Mouse (Mus musculus) limb, embryonic 10.5 days (tissue): ENCODE data around the gene Cd247. TPM values are rescaled to one million over a fixed set of nuclear protein-coding genes. Genes with fewer than 3 reads are reported as not detected.

ENCODE experiments used
- DNase-seq: peaks from one replicate; pipeline ENCODE4 v3.0.0-alpha.2; 2017; ENCODE audit warnings: low spot score
- H3K27ac ChIP-seq: fragments of 300-500 bp; sonication (generic); 2 replicates; pipeline ENCODE4 v1.5.1; 2016; ENCODE audit warnings: mild to moderate bottlenecking
- H3K27me3 ChIP-seq: fragments of 300-500 bp; sonication (generic); 2 replicates; pipeline ENCODE4 v1.6.1; 2016; ENCODE audit warnings: low read depth, mild to moderate bottlenecking; ENCODE audit not compliant: poor library complexity, severe bottlenecking
- H3K36me3 ChIP-seq: fragments of 300-500 bp; sonication (generic); 2 replicates; pipeline ENCODE4 v1.6.1; 2016; ENCODE audit warnings: mild to moderate bottlenecking, moderate library complexity
- H3K4me1 ChIP-seq: fragments of 300-500 bp; sonication (generic); 2 replicates; pipeline ENCODE4 v1.6.1; 2016
- H3K4me3 ChIP-seq: fragments of 300-500 bp; sonication (generic); 2 replicates; pipeline ENCODE4 v1.5.1; 2016; ENCODE audit warnings: mild to moderate bottlenecking, moderate library complexity
- H3K9me3 ChIP-seq: fragments of 300-500 bp; sonication (generic); replicated peaks from 2 replicates; pipeline ENCODE4 v1.6.1; 2016; ENCODE audit warnings: mild to moderate bottlenecking
- WGBS: fragments of 180-500 bp; shearing (Covaris S2); methylation state at CpG from one replicate; pipeline ENCODE4 v1.1.7; 2016; 5-methylcytosine and 5-hydroxymethylcytosine counted together
- polyA plus RNA-seq: library from polyadenylated mRNA; unstranded; fragments of >200 nt; fragmentation: Nextera tagmentation; extraction: Ambion mirVana; gene quantifications from 2 replicates; pipeline ENCODE4 v1.2.1, GENCODE M21; 2016

Gene Cd247
- polyA plus RNA-seq, 1 experiment from 2014 or later = 1.1 TPM

DNA sequence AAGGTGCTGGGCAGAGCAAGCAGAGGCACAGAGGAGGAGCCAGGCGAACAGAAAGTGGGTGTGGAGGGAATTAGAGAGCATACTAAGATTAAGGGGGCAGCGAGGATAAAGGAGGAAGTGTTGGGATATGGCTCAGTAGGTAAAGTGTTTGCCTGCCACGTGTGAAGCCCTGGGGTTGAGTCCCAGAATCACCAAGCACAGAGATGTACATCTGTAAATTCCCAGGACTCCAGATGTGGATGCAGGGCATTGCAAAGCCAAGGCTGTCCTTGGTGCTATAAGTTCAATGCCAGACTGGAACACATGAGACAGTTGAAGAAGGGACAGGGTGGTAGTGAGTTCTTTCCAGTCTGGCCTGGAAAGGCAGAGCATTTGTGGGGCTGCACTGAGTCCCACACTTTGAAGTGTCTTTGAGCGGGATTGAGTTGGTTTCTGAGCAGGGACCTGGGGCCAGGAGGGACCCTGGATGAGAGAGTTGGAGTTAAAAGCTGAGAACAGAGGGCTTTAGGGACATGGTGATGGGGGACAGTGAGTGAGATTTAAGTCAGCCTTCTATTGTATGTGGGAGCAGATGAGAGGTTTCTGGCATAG is 64.7 kb downstream of the Cd247 start:
- H3K9me3 ChIP-seq = no peaks in the 10 kb centered on the region
- peaks cover 18% of the 10 kb centered on the region; the same call in 1 of the 2 replicates for H3K27me3 ChIP-seq
- no peak for DNase-seq

DNA sequence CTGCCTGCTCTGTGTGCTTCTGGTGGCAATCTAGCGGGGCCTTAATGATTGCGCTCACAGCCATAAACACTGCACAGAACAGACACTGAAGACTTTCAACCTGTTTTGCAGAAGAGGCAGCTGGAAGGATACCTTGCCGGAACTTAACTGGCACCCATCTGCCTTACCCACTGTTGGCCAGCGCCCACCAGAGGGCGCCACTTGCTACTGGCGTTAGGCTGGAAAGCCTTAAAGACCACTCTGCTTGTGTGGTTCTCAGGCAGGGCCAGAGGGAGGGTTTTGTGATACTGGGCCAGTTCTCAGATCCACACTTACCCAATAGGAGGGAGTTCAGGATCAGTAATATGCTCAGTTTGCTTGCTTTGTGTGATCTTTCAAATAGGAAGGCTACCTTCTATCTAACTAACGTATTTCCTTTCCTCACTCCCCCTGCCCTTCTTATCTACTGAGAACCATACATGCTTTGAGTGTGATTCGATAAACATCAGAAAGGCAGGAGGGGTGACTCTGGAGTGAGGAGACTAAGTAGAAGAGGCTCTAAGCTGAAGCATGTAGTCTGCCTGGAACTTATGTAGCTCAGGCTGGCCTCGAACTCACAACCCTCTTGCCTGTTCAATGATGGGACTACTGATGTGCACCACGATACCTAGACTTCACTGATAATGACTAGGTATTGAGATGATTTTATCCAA is 65.4 kb downstream of the Cd247 start:
- Histone ChIP-seq H3K9me3 (no peaks in the 10 kb centered on the region), H3K36me3 (no peaks in the 10 kb centered on the region), H3K4me1 (peaks cover 44% of the 10 kb centered on the region), H3K27ac (no peak overlapping the region), H3K27me3 (peaks cover 18% of the 10 kb centered on the region; the same call in 1 of the 2 replicates), H3K4me3 (no peak overlapping the region)
- DNase-seq = peak; percentile 84
- 59% methylated on average over 10 of the region's 10 CpGs for WGBS

More for the DNA sequence above, 64.7 kb downstream of the Cd247 start:
- H3K27ac ChIP-seq = peak overlapping the region; percentile 46
- WGBS = 48% methylated on average over 4 of the region's 4 CpGs
- H3K4me1 ChIP-seq = peaks cover 47% of the 10 kb centered on the region
- H3K4me3 ChIP-seq = no peak overlapping the region
- no peaks in the 10 kb centered on the region for H3K36me3 ChIP-seq

DNA sequence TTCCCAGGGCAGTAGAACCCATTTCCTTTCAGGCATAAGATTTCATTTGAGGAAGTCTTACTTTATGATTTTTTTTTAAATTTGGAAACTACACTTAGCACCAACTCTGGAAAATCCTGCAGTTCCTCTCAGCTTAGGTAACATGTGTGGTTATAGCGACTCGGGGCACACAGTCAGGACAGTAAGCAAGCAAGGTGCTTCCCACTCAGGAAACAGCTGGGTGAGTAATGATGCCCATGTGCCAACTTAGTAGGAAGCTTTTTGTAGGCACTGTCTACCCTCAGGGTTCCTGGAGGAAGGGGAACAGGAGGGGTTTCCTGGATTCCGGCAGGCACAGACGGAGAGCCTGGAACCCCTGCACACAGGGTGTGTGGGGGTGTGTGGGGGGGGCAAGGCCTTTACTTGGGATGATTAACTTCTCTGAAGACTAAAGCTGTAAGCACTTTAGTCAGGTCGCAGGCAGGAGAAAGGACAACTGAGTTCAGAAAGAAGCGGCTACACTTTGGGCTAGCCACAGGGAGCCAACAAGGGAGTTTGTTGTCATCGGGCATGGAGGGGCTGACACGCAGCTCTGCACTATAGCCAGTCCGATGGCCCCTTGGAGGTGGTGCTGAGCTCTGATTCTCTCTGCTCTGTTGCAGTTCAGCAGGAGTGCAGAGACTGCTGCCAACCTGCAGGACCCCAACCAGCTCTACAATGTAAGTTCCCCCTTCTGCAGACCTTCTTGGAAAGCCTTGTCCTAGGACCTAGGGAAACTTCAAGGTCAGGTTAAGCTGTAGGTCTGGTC is 67.5 kb downstream of the Cd247 start:
- peak; percentile 26 for DNase-seq
- Histone ChIP-seq H3K4me3 (no peak overlapping the region), H3K27ac (no peak overlapping the region), H3K9me3 (no peaks in the 10 kb centered on the region), H3K27me3 (peaks cover 9% of the 10 kb centered on the region; the same call in 1 of the 2 replicates), H3K36me3 (no peaks in the 10 kb centered on the region), H3K4me1 (peaks cover 39% of the 10 kb centered on the region)
- WGBS = 75% methylated on average over 9 of the region's 9 CpGs

DNA sequence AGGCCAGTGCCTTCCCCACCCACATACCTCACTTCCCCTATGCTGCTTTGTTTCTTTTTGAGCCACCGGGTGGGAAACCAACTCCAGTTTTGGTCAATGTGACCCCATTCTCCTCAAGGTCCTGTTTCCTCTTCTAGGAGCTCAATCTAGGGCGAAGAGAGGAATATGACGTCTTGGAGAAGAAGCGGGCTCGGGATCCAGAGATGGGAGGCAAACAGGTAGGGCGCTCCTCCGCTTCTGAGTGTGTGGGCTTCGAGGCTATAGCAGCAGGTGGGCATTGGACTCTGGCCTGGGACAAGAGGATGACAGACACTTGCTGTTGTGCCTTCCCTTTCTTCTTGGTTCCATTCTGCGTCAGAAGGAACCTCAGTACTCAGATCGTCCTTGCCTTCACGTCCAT is 68.8 kb downstream of the Cd247 start:
- DNase-seq = no peak
- H3K27ac ChIP-seq = no peak overlapping the region
- H3K4me1 ChIP-seq = peaks cover 37% of the 10 kb centered on the region
- no peaks in the 10 kb centered on the region for H3K36me3 ChIP-seq
- 93% methylated on average over 11 of the region's 11 CpGs for WGBS
- H3K4me3 ChIP-seq = no peak overlapping the region
- no peaks in the 10 kb centered on the region for H3K27me3 ChIP-seq
- no peaks in the 10 kb centered on the region for H3K9me3 ChIP-seq

DNA sequence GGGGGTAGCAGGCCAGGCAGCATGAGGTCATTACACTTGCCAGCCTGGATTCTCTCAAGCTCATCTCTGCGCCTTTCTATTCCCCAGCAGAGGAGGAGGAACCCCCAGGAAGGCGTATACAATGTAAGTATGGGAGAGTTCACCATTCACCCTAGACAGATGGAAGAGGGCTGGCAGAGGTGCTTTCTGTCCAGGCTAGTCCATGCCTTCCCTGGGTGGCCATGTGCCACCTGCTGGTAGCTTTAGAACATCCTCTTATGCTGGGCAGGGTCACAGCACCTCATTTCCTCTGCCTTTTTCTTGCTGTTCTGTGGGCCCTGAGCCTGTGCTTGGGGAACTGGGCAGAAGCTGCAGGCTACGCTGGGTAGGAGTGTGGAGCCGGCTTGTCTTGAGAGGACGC is 69.9 kb downstream of the Cd247 start:
- peaks cover 26% of the 10 kb centered on the region for H3K4me1 ChIP-seq
- no peaks in the 10 kb centered on the region for H3K36me3 ChIP-seq
- no peaks in the 10 kb centered on the region for H3K9me3 ChIP-seq
- DNase-seq = peak; percentile 33
- H3K27me3 ChIP-seq = no peaks in the 10 kb centered on the region
- no peak overlapping the region for H3K4me3 ChIP-seq
- WGBS = 84% methylated on average over 5 of the region's 5 CpGs
- H3K27ac ChIP-seq = no peak overlapping the region

DNA sequence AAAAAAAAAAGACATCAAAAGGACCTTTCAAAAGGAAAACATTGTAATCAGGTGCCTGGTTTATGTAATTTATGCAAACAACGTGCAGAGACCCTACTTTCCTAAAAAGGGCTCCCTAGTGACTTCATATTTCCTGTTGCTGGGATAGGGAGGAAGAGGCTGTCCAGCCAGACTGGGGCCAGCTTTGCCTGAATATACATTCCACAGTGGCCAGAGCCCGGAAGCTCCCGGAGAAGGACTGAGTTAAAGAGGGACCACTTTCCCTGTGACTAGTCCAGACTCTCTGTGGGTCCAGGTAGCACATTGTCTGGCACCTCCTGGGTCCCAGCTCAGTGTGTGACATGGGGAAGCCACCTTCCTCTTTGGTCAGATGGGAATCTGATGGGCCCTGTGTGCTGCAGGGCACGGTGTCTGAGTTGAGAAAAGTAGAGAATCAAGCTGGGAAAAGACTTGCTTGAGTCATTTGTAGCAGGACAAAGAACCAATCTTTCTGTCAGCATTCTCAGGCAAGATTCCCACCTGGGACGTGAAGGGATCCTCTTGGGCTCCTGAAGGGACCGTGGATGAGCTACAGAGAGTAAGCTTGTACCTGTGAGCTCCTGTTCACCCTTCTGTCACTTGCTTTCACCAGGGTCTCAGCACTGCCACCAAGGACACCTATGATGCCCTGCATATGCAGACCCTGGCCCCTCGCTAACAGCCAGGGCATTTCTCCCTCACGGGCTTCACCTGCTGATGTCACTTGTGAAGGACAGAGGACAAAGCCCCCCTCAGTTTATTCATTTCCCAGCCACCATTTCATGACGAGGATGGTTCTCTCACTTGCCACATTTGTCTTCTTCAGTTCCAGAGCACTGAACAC is 72.1 kb downstream of the Cd247 start:
- Histone ChIP-seq H3K36me3 (peaks cover 7% of the 10 kb centered on the region; the same call in 1 of the 2 replicates), H3K9me3 (no peaks in the 10 kb centered on the region), H3K27ac (peak overlapping the region; percentile 36; the same call in 1 of the 2 replicates), H3K4me1 (peaks cover 33% of the 10 kb centered on the region), H3K4me3 (no peak overlapping the region), H3K27me3 (no peaks in the 10 kb centered on the region)
- 78% methylated on average over 9 of the region's 9 CpGs for WGBS
- DNase-seq = peak; percentile 29

DNA sequence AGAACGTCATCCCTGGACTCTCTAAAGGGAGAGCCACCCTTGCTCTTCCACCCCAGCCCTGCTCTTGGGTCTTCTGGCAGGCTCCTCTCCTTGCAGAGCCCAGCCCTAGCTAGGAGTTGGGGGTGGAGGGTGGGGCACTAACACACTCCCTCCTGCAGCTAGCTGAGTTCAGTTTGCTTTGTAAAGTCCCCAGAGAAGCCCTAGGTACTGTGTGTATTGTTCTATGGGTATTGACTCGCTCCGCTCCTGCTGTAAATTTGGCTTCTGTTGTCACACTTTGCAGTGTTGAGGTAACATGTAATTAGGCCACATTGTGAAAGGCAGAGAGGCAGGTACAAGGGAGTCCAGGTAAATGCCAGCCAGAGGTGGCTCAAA is 72.7 kb downstream of the Cd247 start:
- Histone ChIP-seq H3K27me3 (no peaks in the 10 kb centered on the region), H3K4me3 (no peak overlapping the region), H3K36me3 (peaks cover 7% of the 10 kb centered on the region; the same call in 1 of the 2 replicates), H3K9me3 (no peaks in the 10 kb centered on the region), H3K4me1 (peaks cover 34% of the 10 kb centered on the region), H3K27ac (peak overlapping the region; percentile 36; the same call in 1 of the 2 replicates)
- 88% methylated on average over 3 of the region's 3 CpGs for WGBS
- DNase-seq = no peak

DNA sequence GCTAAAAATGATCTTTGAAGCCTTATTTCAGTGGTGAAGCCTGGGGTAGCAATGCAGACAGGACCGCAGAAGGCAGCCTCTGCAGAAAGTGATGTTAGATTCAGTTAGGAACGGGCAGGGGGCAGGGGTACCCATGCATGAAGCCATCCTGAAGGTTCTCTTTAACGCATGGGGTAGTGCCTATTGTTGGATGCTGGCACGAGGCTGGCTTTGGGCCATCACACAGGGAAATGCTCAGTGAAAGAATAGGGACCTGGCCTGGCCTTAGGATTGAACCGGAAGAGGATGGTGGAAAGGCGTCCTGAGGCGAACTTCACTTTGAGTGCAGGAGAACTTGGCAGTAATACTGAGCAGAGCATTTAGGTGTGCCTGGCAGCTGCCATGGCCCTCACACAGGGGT is 73.6 kb downstream of the Cd247 start:
- H3K4me3 ChIP-seq = no peak overlapping the region
- WGBS = 92% methylated on average over 7 of the region's 7 CpGs
- peak; percentile 25 for DNase-seq
- H3K27me3 ChIP-seq = no peaks in the 10 kb centered on the region
- H3K27ac ChIP-seq = no peak overlapping the region
- H3K9me3 ChIP-seq = no peaks in the 10 kb centered on the region
- H3K4me1 ChIP-seq = peaks cover 40% of the 10 kb centered on the region
- H3K36me3 ChIP-seq = peaks cover 10% of the 10 kb centered on the region; the same call in 1 of the 2 replicates

DNA sequence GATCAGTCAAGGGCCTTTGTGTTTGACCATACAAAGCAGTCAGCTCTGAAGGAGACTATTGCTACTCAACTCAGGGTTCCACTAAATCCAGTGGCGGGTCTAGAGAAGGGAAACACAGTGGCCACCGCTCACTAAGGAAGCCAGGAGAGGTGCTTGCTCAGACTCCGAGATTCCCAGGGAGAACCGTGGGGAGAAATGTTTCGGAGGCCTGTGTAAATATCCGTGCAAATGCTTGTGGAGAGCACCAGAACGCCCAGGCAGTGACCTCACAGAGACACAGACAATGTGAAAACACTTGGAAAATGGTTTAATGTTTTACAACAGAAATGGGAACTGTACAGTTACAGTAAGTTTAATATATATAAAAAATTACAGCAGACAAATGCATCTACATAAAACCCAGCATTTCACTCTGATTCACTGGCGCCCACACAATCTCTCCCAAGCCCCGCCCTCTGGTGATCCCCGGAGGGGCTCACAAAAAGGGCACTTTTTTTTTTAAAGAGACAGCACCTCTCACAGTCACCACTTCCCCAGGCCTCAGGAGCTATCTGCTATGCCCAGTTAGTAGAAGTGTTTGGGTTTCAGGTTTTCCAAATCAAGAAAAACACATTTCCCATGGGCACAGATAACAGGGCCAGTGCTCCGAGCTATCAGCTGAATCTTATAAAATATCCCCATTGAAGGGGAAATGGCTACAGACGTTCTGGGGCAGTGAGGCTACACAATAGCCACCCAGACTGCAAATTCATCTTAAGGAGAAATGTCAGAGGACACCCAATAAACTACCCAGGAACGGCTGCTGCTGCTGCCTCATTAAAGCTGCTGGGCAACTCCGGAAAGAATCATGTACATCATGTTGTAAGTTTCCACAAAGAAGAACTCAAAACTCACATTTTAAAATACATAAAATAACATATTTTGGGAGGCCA is 76.6 kb downstream of the Cd247 start:
- no peaks in the 10 kb centered on the region for H3K27me3 ChIP-seq
- no peak overlapping the region; the same call in 1 of the 2 replicates for H3K4me3 ChIP-seq
- whole genome bisulfite sequencing = 64% methylated on average over 14 of the region's 14 CpGs
- peaks cover 24% of the 10 kb centered on the region for H3K36me3 ChIP-seq
- no peaks in the 10 kb centered on the region for H3K9me3 ChIP-seq
- H3K4me1 ChIP-seq = peaks cover 35% of the 10 kb centered on the region
- H3K27ac ChIP-seq = peak overlapping the region; percentile 34; the same call in 1 of the 2 replicates
- peak; percentile 33 for DNase-seq

DNA sequence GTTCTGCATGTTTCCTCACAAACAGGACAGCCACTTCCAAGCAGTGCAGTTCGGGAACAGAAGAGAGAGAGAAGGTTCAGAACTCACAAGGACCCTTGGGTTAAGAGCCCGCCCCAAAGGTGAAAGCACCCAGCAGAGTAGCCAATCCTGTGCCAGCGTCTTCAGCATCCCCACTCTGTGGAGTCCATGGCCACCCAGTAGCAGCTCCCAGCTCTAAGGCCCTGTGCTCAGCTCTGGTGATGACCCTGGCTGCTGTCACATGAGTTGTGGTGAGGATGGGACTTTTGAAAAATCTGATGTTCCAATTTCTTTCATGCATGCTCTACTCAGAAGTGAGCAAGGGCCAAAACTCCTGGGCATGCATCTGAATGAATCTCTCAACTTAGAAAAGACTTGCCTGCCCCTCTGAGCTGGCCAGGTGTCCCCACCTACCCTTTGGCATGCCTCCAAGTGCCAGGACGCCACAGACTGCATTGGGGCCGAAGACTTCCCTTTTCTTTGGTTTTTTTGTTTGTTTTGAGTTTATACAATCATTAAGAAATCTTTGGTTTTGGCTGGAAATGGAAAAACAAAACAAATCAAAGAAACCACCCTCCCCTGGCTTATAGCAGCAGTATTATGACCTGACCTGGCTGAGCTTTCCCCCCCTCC is 78.3 kb downstream of the Cd247 start:
- Histone ChIP-seq H3K4me1 (peaks cover 22% of the 10 kb centered on the region), H3K36me3 (peaks cover 24% of the 10 kb centered on the region), H3K4me3 (no peak overlapping the region), H3K27me3 (no peaks in the 10 kb centered on the region), H3K27ac (no peak overlapping the region), H3K9me3 (no peaks in the 10 kb centered on the region)
- WGBS = 85% methylated on average over 5 of the region's 5 CpGs
- peak; percentile 27 for DNase-seq

DNA sequence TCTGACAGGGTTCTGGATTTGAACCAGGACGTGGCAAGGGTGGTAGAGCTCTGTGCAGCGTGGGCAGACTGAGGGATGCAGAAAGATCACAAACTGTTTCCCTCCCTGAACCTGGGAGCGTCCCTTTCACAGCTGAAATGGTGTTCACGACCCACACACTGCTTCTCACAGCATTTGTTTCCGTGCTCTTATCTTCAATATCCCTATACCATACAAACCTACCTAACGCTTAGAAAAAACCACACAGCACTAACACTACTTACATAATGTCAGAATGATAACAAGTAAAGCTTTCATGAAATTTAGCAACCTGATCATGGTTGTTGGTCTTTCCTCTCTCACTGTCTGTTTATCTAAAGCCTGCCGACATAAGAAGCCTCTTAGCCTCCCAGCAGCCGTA is 80.2 kb downstream of the Cd247 start:
- 90% methylated on average over 8 of the region's 8 CpGs for WGBS
- no peak for DNase-seq

More for the DNA sequence above, 80.2 kb downstream of the Cd247 start:
- no peaks in the 10 kb centered on the region for H3K27me3 ChIP-seq
- H3K4me1 ChIP-seq = peaks cover 22% of the 10 kb centered on the region
- no peaks in the 10 kb centered on the region for H3K9me3 ChIP-seq
- no peak overlapping the region for H3K4me3 ChIP-seq
- peaks cover 24% of the 10 kb centered on the region for H3K36me3 ChIP-seq
- no peak overlapping the region for H3K27ac ChIP-seq
